Mouse (Mus musculus) cerebellum, adult 9-11 months (tissue): ENCODE data around the gene Map3k6.

Experiments
- DNase-seq: peaks from one replicate; pipeline ENCODE4 v3.0.0; 2022

Gene Map3k6

DNA sequence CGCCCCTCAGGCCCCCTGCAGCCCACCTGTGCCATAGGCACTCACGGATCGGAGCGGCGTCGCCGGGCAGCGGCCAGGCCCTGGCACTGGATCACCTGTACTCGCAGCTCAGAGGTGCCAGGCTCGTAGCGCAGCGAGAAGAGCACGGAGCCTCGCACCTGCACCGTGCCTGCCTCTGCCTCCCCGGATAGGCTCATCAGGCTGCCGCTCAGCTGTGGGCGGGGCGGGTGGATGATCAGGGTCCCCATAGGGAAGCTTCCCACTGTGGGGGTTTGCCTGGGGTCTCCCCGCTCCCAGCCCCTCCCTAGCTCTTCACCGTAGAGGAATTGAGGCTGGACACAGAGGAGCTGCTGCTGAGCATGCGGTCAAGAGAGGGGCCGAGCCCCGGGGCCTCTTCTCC lies 16.2 kb downstream of the Map3k6 start:
- DNase-seq, result no peak

DNA sequence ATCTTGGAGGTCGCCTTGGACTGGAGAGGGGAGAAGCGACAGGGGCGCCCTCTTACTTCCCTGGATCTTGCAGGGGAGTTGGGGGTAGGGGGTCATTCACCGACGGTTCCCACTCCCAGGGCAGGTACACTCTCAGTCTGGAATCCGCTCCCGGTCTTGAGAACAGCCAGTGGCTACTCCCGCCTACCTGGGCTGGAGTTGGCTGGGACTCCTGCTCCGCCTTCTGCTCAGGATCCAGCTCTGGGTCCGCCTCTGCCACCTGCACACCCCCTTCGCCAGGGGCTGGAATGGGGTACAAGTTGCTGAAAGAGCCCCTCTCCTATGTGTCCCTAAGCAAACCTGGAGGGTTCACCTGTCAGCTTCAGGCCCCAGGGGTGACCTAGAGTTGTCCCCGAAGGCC lies 16.6 kb downstream of the Map3k6 start:
- no peak for DNase-seq

DNA sequence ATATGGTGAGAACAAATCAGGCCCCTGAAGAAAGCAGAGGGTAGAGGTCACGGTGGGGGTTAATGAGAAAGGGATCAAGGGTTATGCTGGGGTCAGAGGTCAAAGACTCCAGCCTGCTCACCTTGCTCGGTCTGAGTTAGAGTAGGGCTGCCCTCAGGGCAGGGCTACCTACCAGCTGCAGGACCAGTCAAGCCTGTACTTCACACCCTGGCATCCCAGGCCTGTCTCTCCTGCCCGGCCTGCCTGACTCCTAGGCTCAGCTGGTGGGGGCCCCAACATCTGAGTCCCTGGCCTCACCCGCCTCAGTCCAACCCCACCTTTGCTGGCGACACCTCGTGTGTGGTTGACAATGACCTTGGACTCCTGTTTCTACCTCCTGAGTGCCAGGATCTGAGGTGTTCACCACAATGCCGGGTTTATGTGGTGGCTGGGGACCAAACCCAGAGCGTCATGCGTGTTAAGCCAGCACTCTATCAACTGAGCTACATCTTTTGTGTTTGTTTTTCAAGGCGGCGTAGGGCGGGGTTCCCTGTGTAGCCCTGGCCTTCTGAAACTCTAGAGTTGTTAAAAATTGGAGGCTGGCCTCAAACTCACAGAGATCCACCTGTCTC lies 17.3 kb downstream of the Map3k6 start:
- DNase-seq, result no peak

DNA sequence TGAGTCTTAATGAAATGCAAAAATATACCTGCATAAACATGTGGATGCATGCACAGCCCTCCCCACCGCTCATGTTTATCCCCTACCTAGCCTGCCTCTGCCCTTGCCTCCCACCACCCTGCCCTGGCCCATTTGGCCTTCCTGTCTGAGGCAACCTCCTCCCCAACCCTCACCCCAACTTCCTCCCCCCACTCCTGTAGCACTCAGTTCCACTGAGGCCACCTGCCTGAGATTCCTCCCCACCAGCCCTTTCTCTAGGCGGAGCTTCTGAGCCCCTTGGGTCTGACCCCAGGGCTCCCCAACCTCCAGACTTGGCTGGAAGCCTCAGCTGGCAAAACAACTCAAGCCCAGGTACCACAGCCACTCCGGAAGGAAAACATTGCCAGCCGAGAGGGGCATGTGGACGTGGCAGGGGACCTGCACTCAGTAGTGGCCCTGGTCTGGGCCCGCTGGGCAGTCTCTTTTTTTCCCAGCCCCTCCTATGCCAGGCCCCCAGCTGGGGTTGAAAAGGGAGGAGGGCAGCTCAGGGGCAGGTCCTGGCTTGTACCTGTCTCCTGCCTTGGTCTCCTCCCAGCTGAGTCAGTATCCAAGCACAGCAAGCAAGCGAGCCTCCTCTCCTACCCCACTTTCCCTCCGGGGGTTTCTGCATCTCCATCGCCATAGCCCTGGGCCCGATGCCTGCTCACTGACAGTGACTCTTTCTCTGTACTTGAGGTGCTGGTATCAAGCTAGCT lies 21.2 kb downstream of the Map3k6 start:
- no peak for DNase-seq

DNA sequence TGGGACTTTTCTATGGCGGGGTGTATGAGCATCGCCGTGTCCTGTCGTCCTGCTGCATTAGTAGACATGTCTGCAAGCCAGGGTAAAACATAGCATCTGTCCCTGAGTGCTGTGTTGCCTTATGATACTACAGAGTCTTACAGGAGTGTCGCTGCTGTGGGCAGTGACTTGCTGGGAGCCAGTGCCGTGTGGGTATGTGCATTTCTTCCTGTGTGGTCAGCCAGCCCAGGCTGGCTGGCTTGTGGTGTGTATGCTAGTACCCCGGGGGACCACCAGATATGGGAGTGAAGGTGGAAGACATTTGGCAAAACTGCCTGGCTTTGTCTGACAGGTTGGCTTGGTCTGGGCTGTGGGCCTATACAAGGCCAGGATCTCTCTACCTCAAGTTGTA lies 21.8 kb downstream of the Map3k6 start:
- DNase-seq, result no peak

DNA sequence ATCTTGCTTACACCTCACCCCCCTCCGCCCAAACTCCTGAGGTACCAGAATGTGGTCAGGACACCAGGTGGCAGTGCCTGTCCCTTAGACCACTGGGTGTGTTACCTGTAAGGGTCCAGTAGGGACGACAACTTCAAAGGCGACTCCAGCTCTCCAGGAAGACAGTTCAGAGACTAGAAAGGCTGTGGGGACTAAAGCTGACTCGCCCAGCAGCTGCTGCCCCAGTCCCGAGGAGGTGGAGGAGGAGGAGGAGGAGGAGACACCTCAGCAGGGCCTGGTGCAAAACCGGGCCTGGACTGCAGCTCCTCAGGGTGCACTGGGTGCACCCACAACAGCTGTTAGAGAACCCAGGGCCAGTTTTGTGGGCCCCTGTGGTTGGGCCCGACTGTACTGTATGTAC lies 22.3 kb downstream of the Map3k6 start, which contains the start of gene Sytl1:
TSS of gene Sytl1 (minus strand) at position 232 of the 400 bp plus-strand sequence.
- no peak for DNase-seq

DNA sequence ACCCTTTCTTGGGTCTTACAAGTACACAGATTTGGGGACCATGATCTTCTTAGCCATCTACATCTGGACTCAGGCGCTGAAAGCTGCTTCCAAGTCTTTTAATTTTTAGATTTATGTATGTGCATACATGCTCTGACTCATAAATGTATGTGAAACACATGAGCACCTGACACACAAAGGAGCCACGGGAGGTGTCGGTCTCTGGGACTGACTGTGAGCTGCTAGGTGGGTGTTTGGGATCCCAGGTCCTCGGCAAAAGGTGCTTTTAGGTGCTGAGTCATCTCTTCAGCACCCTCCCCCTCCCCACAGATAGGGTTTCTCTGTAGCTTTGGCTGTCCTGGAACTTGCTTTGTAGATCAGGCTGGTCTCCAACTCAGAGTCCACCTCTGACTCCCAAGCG lies 23.1 kb downstream of the Map3k6 start:
- no peak for DNase-seq

DNA sequence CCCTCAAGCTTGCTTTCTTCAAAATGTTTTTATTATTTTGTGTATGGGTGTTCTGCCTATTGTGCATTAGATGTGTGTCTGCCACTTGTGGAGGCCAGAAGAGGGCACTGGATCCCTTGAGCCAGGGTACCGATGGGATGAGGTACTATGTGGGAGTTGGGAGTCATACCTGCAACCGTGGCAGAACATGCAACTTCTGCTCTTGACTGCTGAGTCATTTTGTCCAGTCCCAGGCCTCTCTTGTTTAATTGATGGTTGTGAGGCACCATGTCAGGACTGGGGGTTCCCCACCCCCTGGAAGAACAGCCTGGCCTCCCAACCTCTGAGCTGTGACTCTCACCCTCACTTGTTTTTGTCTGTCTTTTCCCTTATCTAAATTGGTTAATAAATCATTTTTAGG lies 23.9 kb downstream of the Map3k6 start:
- DNase-seq, result no peak

DNA sequence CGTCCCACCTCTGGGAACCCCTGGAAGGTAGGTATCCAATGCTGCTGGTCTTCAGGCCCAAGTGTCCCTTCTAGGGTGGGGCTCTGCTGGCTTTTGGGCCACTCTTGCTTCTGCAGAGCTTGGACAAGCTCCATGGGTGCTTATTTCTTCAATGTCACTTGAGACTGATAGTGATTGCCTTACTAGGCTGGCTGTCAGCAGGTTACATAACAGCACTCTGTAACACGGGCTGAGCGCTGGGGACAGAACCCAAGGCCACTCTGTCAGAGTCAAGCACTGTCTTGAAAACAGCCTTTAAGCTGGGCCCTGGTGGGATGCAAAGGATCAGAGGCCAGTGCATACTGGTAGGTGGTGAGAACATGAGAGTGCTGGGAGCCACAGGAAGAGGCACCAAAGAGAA lies 24.7 kb downstream of the Map3k6 start:
- no peak for DNase-seq

DNA sequence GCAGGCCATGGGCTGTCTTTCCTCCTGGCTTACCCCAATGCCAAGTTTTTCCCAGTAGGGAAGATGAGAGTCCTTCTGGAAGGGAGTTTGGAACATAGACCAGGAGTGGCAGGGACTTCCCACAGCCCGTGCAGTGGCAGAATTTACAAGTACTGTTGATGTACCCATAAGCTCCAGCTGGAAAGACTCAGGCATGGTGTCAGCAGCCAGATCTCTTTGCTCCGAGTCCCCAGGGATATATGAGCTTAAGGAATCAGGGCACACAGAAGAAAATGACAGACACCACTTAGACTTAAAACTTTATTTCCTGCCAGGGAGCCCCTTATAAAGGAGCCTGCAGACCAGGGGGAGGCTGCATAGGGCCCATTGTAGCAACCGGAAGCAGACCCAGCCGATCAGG lies 25.1 kb downstream of the Map3k6 start:
- no peak for DNase-seq

DNA sequence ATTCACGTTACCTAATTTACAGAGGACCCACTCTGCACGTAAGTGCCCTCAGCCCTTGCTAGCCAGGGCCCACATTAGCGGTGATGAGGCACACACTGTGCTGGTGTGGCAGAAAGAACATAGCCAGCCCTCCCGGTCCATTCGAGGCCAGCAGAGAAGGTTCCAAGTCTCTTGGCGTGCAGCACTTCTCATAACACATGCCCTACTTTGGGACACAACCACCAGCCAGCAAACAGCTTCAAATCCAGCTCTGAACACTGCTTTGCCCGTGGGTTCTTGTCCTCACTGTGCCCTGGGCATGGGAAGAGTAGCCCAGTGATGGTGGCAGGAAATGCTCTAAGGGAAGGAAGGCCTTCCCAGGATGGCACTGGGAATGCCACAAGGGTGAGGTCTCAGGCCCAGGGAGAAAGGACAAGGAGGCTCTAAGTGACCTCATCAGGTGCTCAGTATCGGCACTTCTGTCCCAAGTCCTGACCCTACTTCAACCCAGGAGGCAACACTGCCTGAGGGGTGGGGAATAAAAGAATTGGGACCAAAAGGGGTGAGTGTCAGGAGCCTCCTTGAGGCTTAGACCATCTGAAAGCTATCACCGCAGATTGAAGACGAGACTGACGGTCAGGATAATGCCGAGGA lies 25.7 kb downstream of the Map3k6 start:
- no peak for DNase-seq

DNA sequence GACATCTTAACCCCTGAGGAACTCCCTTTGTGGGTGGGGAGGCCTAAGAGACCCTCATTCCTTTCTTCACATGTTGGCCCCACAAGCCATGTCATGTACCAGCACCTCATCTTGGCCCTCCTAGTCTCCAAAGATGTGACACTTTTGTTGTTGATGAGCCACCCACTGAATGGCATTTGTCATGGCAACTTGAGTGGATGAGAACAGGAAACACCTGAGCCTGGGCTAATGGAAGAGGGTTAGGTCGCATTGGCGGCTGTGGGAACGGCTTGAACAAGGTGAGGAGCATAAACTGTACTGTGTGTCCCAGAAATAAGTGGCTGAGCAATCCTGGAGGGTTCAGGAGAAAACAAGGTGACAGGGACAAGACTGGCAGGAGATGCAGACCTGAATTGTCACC lies 28.3 kb downstream of the Map3k6 start:
- no peak for DNase-seq

DNA sequence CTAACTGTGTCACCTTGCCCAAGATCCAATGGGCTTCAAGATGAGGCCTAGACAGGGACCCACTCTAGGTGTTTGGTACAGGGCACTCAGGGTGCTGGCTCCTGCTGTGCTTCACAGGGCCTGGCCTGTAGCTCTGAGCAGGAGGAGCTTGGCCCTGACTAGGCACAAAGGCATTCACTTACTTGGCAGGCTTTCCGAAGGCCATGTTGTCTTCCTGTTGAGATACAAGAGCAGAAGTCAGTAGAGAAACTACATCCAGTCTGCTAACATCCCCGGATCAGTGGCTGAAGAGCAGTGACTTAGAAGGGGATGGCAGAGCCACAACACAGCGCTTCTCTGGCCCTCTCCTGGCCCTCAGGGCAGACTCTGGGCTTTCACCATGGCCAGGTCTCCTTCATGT lies 29.0 kb downstream of the Map3k6 start:
- no peak for DNase-seq

DNA sequence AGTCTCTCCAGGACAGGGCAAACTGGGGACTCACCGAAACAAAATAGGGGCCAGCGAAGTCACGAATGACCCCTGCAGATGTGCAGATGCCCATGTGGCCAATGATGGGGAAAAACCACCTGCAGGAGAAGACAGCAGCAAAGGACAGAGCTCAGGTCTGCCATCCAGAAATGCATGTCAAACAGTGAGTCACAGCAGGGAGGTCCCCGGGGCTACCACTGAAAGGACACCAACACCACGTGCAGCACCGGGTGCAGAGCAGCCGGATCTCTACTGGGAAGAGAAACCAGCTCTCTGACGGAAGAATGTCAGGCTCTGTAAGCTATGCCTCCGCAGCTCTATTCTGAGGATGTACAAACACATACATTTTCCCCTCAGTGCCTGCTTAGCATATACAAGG lies 30.3 kb downstream of the Map3k6 start:
- no peak for DNase-seq

DNA sequence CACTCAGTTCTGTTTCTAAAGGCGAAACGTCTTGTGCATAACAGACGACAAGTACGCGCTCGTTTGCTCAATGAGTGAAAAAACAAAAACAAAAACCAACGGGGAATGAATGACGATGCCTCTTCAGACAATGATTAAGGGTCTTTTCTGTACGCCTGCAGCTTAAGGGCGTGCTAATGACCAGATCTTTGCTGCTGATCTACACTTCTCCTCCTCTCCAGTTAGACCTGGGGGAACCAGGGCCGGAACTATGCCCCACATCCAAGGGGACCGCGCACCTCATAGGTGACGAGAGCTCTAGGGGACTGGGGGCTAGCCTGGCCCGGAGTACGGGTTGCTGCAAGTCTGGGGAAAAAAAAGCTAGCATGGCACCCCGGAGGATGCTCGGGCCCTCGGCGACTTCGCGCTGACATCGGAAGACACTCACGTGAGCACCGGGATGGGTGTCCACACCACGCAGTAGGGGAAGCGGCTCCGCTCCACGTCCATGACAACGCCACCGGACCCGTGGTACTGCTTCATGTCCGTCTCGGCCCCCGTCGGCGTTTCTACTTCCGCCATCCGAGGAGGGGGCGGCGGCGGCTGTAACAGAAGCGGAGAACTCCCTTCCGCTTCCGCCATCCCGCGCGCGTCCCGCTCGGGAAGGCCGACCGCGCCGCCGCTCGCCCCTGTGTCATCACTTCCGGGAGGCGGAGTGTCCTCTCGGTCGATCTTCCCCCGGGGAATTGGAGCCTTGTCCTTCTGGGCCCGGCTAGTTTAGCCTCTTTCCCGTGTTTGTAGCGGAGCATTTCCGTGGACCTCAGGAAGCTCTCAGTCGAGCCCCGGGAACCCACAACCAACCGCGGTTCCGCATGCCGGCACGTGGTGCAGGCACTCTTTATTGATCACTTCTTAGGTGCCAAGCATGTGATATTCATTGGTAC lies 36.7 kb downstream of the Map3k6 start, which contains the start of gene Tmem222:
TSS of gene Tmem222 (minus strand) at position 689 of the 923 bp plus-strand sequence.
- peak; percentile 96 for DNase-seq

DNA sequence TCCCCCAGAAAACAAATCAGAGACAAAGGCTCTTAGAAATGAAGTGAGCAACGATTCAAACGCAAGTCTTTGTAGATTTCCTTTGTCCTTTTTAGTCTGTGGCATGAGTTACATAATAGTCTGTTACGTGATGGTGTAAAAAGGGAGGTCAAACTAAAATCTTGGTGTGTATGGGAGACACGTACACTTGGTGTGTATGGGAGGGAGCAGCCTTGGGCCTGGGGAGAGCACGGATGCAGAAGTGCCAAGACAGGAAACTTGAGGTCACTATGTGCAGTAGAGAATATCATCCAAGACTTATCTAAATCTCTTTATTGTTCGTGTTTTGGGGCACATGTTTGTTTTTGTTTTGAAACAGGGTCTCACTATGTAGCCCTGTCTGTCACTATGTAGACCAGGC lies 37.4 kb downstream of the Map3k6 start:
- no peak for DNase-seq

DNA sequence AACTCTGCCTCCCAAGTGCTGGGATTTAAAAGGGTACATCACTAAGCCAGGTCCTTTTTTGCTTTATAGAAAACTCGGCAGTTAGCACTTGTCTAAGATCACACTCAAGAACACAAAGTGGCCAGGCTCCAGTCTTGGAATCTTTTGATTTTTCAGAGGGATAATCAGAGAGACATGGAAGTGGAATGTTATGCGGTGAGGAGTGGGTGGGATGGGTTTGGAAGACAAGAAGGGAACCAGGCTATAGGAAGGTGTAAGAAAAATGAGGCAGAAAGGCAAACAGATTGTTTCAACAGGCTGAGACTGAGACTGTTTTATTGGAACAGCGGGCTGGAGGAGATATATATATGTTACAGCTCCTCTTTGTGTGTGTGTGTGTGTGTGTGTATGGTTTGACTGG lies 37.9 kb downstream of the Map3k6 start:
- no peak for DNase-seq

DNA sequence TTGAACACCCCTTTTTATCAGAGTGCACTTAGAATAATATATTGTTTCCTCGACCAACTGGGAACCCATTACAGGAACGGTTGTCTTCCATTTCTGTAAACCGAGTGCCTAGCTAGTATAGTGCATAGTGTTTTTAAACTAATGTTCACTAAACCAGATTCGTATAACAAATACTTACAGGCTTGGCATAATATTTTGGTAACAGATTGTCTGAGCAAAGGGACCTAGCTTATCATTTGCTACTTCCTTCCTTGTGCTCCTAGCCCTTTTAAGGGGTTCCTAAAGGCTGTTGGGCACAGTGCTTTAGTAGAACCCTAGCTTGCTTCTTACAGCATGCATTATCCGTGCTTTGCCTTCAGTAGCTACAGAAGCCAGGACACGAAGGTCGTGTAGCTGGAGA lies 40.9 kb downstream of the Map3k6 start:
- DNase-seq, result no peak

DNA sequence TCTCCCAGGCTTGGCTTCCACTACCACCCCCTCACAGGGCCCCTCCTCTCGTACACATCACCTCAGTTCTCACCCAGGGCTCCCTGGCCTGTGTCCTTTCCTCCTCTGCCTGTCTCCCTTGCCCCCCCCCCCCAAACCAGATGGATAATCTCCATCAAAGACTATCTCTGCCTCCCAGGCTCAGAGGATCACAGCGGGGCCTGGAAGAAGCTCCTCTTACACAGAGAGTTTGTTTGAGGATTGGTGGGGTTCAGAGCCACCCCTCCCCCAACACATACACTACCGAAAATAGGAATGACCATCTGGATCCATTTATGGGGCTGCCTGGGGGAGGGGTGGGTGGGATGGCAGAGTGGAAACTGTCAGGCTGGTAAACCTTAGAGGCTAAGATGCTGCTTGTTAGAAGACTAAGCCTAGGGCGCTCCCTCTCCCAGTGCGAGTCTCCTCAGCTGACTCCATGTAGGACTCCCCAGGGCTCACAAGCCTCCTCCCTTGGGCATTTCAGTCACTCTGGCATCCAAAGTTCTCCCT lies 41.4 kb downstream of the Map3k6 start:
- no peak for DNase-seq

DNA sequence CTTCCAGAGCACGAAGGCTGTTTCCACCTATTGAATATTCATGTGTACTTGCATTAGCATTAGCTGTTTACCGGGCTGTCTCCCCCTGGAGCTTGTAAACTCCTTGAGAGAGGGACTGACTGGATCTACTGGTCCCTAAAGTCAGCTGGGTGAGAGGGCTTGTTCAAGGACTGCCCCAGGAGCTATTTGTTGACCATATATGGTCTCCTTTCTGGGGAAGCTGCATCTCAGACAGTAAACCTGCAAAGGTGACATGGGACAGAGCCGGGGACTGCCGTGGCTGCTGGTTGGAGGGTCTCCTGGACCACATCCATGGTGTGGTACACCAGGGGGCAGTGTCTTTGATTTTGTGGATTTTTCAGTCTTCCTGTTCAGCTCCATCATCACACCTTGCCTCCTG lies 42.0 kb downstream of the Map3k6 start:
- no peak for DNase-seq

DNA sequence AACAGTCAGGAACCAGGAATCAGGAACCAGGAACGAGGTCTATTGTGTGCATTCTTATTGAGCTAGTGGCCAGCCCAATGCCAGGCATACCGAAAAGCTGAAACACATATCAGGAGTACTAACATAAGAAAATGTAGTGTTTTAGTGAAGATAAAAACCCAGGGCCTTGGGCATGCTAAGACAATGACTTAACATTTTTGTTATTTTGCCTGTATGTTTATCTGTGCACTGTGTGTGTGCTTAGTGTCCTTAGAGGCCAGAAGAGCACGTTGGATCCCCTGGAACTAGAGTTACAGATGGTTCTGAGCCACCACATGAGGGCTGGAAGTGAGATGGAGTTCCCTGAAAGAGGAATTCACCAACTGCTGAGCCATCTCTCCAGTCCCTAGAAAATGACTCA lies 44.7 kb downstream of the Map3k6 start:
- DNase-seq, result no peak

DNA sequence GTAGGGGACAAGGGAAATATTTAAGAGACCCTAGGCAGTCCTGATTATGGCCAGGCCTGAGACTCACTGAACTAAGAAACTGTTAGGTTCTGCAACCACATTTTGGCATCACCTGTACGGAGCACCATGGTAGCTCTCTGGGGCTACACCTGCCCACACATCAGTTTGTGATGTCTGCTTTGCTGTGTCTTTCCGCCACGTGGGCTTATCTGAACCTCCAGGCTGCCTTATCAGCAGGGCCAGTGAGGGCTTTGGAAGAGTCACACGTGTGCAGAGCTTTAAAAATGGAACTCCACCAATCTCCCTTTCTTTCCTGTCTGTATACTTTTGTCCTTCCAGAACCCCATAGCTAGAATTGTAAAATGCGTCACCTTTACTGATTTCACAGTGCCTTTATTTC lies 45.3 kb downstream of the Map3k6 start:
- no peak for DNase-seq

DNA sequence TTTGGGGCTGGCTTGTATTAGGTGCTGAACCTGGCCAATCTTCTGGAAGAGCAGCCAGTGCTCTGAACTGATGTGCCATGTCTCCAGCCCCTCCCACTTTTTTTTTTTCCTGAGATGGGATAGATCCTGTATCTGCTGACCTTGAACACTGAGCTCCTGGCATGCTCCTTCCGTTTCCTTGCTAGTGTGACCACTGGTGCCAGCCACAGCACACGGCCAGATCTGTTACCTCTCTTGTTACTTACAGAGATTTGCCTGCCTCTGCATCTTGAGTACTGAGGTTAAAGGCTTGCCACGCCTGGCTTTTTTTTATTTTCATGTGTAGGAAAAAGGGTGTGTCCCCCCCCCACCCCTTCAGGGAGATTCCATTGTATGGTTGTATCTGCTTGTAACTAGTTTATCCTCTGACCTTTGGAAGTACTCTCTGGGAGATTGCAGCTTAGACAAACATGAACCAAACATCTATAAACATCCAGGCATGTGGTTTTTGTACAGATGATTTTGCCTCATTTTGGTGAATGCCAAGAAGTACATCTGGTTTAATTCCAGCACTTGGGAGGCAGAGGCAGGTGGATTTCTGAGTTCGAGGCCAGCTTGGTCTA lies 46.0 kb downstream of the Map3k6 start:
- no peak for DNase-seq
